Mouse (Mus musculus) heart, embryonic 16.5 days (tissue): ENCODE results near the gene Olfr1034. TPM values are rescaled to one million over a fixed set of nuclear protein-coding genes. Genes with fewer than 3 reads are reported as not detected.

Experiments
- ATAC-seq: fragments of 200-750 bp; cut with Nextera tagmentation; replicated peaks from 2 replicates; pipeline ENCODE4 v1.8.0; 2017; ENCODE audit warnings: moderate number of reproducible peaks; ENCODE audit not compliant: insufficient read depth, low FRiP score; ENCODE audit errors: extremely low read depth
- H3K27ac ChIP-seq: fragments of 300-500 bp; sonication (generic); 2 replicates; pipeline ENCODE4 v1.5.1; 2014; ENCODE audit warnings: mild to moderate bottlenecking, low read length, control low read depth, moderate library complexity
- H3K27me3 ChIP-seq: fragments of 300-500 bp; sonication (generic); 2 replicates; pipeline ENCODE4 v1.6.1; 2014; ENCODE audit warnings: low read length, mixed read lengths; ENCODE audit not compliant: control insufficient read depth, insufficient read depth
- H3K36me3 ChIP-seq: fragments of 300-500 bp; sonication (generic); 2 replicates; pipeline ENCODE4 v1.6.1; 2014; ENCODE audit not compliant: control insufficient read depth, insufficient read depth
- H3K4me1 ChIP-seq: fragments of 300-500 bp; sonication (generic); 2 replicates; pipeline ENCODE4 v1.6.1; 2014; ENCODE audit warnings: low read length, mixed read lengths; ENCODE audit not compliant: control insufficient read depth, insufficient read depth
- H3K4me2 ChIP-seq: fragments of 300-500 bp; sonication (generic); 2 replicates; pipeline ENCODE4 v1.6.1; 2014; ENCODE audit warnings: low read depth, mild to moderate bottlenecking, control low read depth, low read length
- H3K4me3 ChIP-seq: fragments of 300-500 bp; sonication (generic); 2 replicates; pipeline ENCODE4 v1.5.1; 2014; ENCODE audit warnings: mild to moderate bottlenecking, control low read depth, low read length
- H3K9ac ChIP-seq: fragments of 300-500 bp; sonication (generic); 2 replicates; pipeline ENCODE4 v1.6.1; 2014; ENCODE audit warnings: low read length, control low read depth
- H3K9me3 ChIP-seq: fragments of 300-500 bp; sonication (generic); replicated peaks from 2 replicates; pipeline ENCODE4 v1.6.1; 2016; ENCODE audit warnings: low read length; ENCODE audit not compliant: control insufficient read depth
- WGBS: fragments of 180-500 bp; shearing (Covaris S2); extraction: QIAGEN DNeasy Blood & Tissue Kit; methylation state at CpG from one replicate; pipeline ENCODE4 v1.1.7; 2014; 5-methylcytosine and 5-hydroxymethylcytosine counted together
- polyA plus RNA-seq: library from polyadenylated mRNA; unstranded; fragments of >200 nt; fragmentation: Nextera tagmentation; extraction: Ambion mirVana; gene quantifications from 2 replicates; pipeline ENCODE4 v1.2.1, GENCODE M21; 2015

Gene Olfr1034
- polyA plus RNA-seq, 1 experiment from 2014 or later = not detected

DNA sequence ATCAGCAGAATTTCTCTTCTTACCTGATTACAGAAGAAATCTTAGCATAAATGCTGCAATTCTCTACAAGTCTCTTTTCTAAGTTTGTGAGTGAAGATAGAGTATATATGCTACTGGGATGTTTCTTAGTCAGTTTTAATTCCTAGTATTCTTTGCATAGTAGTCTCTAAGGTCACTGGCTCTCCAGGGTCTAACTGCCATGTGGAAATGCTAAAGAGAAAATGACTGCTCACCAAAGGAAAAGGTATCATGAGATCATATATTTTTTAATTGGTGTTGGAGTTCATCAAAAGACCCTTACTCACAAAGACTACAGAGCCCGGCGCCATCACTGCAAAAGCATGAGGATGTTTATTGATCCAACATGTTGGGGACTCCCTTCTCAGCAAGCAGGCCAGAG, 41.6 kb downstream of the Olfr1034 start, which contains the start of gene Olfr1037:
TSS of gene Olfr1037 (minus strand) at position 101 of the 400 bp plus-strand sequence.
- Histone ChIP-seq H3K27me3 (no peaks in the 10 kb centered on the region), H3K4me3 (no peak within 1 kb of the TSS), H3K9ac (no peak within 1 kb of the TSS), H3K9me3 (no peaks in the 10 kb centered on the region), H3K4me1 (no peaks in the 10 kb centered on the region), H3K36me3 (no peaks in the 10 kb centered on the region), H3K27ac (no peak within 1 kb of the TSS), H3K4me2 (no peak within 1 kb of the TSS)
- WGBS = 78% methylated on average over 2 of the region's 2 CpGs
- ATAC-seq = no peak

Other genes starting within 250 kb of the Olfr1034 start
- not detected in 2 replicates for gene Olfr1016, start 243.3 kb upstream of the Olfr1034 start, polyA plus RNA-seq
- not detected in 2 replicates for gene Olfr1018, start 227.4 kb upstream of the Olfr1034 start, polyA plus RNA-seq
- not detected in 2 replicates for gene Olfr1019, start 200.4 kb upstream of the Olfr1034 start, polyA plus RNA-seq
- not detected in 2 replicates for gene Olfr1020, start 198.8 kb upstream of the Olfr1034 start, polyA plus RNA-seq
- not detected in 2 replicates for gene Olfr1022, start 177.3 kb upstream of the Olfr1034 start, polyA plus RNA-seq
- gene Olfr1023, start 160.2 kb upstream of the Olfr1034 start, polyA plus RNA-seq = not detected in 2 replicates
- gene Olfr1024, start 140.8 kb upstream of the Olfr1034 start, polyA plus RNA-seq = not detected in 2 replicates
- not detected in 2 replicates for gene Olfr1025-ps1, start 130.7 kb upstream of the Olfr1034 start, polyA plus RNA-seq
- gene Olfr1026, start 124.3 kb upstream of the Olfr1034 start, polyA plus RNA-seq = not detected in 2 replicates
- not detected in 2 replicates for gene Olfr1028, start 95.4 kb upstream of the Olfr1034 start, polyA plus RNA-seq
- not detected in 2 replicates for gene Olfr1029, start 72.0 kb upstream of the Olfr1034 start, polyA plus RNA-seq
- not detected in 2 replicates for gene Olfr1030, start 66.6 kb upstream of the Olfr1034 start, polyA plus RNA-seq
- gene Olfr1031, start 55.6 kb upstream of the Olfr1034 start, polyA plus RNA-seq = not detected in 2 replicates
- gene Olfr1032, start 40.3 kb upstream of the Olfr1034 start, polyA plus RNA-seq = not detected in 2 replicates
- 6.3 and 6.4 TPM in 2 replicates for gene Olfr1033, start 25.2 kb upstream of the Olfr1034 start, polyA plus RNA-seq
- gene Olfr1036, start 28.1 kb downstream of the Olfr1034 start, polyA plus RNA-seq = not detected in 2 replicates
- not detected in 2 replicates for gene Olfr1037, start 41.5 kb downstream of the Olfr1034 start, polyA plus RNA-seq
- gene Olfr1039, start 90.1 kb downstream of the Olfr1034 start, polyA plus RNA-seq = not detected in 2 replicates
- gene Olfr1040, start 100.9 kb downstream of the Olfr1034 start, polyA plus RNA-seq = not detected in 2 replicates
- not detected in 2 replicates for gene Olfr1042, start 116.0 kb downstream of the Olfr1034 start, polyA plus RNA-seq
- not detected in 2 replicates for gene Olfr1043, start 121.7 kb downstream of the Olfr1034 start, polyA plus RNA-seq
- gene Olfr1044, start 132.0 kb downstream of the Olfr1034 start, polyA plus RNA-seq = not detected in 2 replicates
- not detected in 2 replicates for gene Olfr52, start 139.8 kb downstream of the Olfr1034 start, polyA plus RNA-seq
- not detected in 2 replicates for gene Olfr1045, start 157.1 kb downstream of the Olfr1034 start, polyA plus RNA-seq
- gene Olfr1046, start 173.5 kb downstream of the Olfr1034 start, polyA plus RNA-seq = not detected in 2 replicates
- gene Olfr1047, start 185.5 kb downstream of the Olfr1034 start, polyA plus RNA-seq = not detected in 2 replicates
- gene Olfr1048, start 194.4 kb downstream of the Olfr1034 start, polyA plus RNA-seq = not detected in 2 replicates
- gene Olfr1049, start 212.5 kb downstream of the Olfr1034 start, polyA plus RNA-seq = not detected in 2 replicates
- gene Olfr1051, start 233.2 kb downstream of the Olfr1034 start, polyA plus RNA-seq = not detected in 2 replicates
- not detected in 2 replicates for gene Olfr1052, start 246.6 kb downstream of the Olfr1034 start, polyA plus RNA-seq